Mouse (Mus musculus): ENCODE data around the gene Ccdc107. TPM values are rescaled to one million over a fixed set of nuclear protein-coding genes. Genes with fewer than 3 reads are reported as not detected.

The Ccdc107 gene
- polyA plus RNA-seq, 2 experiments, result 78.8 to 118 TPM

- Histone ChIP-seq H3K36me3 (ENCODE audit: control insufficient read depth, insufficient read depth, low read length) (0 out of 2 replicates have a peak, but pooled peaks cover 2% of the 10 kb centered on the region), H3K9ac (ENCODE audit: low read depth, low read length, severe bottlenecking) (peak overlapping the region; percentile 40), H3K9me3 (ENCODE audit: control insufficient read depth, low read length) (no peaks in the 10 kb centered on the region), H3K4me1 (ENCODE audit: control insufficient read depth, insufficient read depth, low read length) (peaks cover 17% of the 10 kb centered on the region), H3K27ac (replicated peaks; ENCODE audit: low read depth, low read length) (no peak overlapping the region), H3K4me3 (replicated peaks; ENCODE audit: low read length) (peak overlapping the region; percentile 25), H3K27me3 (ENCODE audit: control insufficient read depth, insufficient read depth, low read length) (peaks cover 30% of the 10 kb centered on the region), H3K4me2 (replicated peaks; ENCODE audit: low read depth, low read length, severe bottlenecking) (peak overlapping the region; percentile 44)
- no peak for ATAC-seq (ENCODE audit: low FRiP score, low read depth)
- no peak for DNase-seq (ENCODE audit: low spot score)
- WGBS, result 1% methylated on average over 16 of the region's 18 CpGs
- TF ChIP-seq POLR2A (IDR thresholded peaks at IDR 0.05; ENCODE audit: borderline replicate concordance, extremely low read depth, insufficient read depth, insufficient read length), result no peak
These were observed 39.3 kb upstream of the Ccdc107 start for GRCm38 (mm10) chr4:43453413-43453812.

GRCm38 (mm10) chr4:43454041-43454836 is 38.5 kb upstream of the Ccdc107 start, which contains the start of gene Cd72:
Gene Cd72, minus strand, starts transcription at chr4:43454628.
- 27% methylated on average over 20 of the region's 20 CpGs for WGBS

GRCm38 (mm10) chr4:43456470-43456869 is 36.2 kb upstream of the Ccdc107 start:
- Histone ChIP-seq H3K4me1 (ENCODE audit: control insufficient read depth, insufficient read depth, low read length) (peaks cover 17% of the 10 kb centered on the region), H3K27ac (replicated peaks; ENCODE audit: low read depth, low read length) (no peak overlapping the region), H3K4me2 (replicated peaks; ENCODE audit: low read depth, low read length, severe bottlenecking) (no peak overlapping the region), H3K4me3 (replicated peaks; ENCODE audit: low read length) (no peak overlapping the region), H3K36me3 (ENCODE audit: control insufficient read depth, insufficient read depth, low read length) (no peaks in the 10 kb centered on the region), H3K27me3 (ENCODE audit: control insufficient read depth, insufficient read depth, low read length) (peaks cover 30% of the 10 kb centered on the region), H3K9me3 (ENCODE audit: control insufficient read depth, low read length) (no peaks in the 10 kb centered on the region), H3K9ac (ENCODE audit: low read depth, low read length, severe bottlenecking) (no peak overlapping the region)
- 34% methylated on average over 4 of the region's 4 CpGs for WGBS
- TF ChIP-seq POLR2A (IDR thresholded peaks at IDR 0.05; ENCODE audit: borderline replicate concordance, extremely low read depth, insufficient read depth, insufficient read length), result no peak
- no peak for ATAC-seq (ENCODE audit: low FRiP score, low read depth)
- no peak for DNase-seq (ENCODE audit: low spot score)

More at GRCm38 (mm10) chr4:43454041-43454836, 38.5 kb upstream of the Ccdc107 start, which contains the start of gene Cd72:
- ATAC-seq (ENCODE audit: low FRiP score, low read depth) (no peak), DNase-seq (ENCODE audit: low spot score) (no peak)
- Histone ChIP-seq H3K4me2 (replicated peaks; ENCODE audit: low read depth, low read length, severe bottlenecking) (peak within 1 kb of the TSS; percentile 44), H3K4me1 (ENCODE audit: control insufficient read depth, insufficient read depth, low read length) (peaks cover 17% of the 10 kb centered on the region), H3K4me3 (replicated peaks; ENCODE audit: low read length) (peak within 1 kb of the TSS; percentile 25), H3K36me3 (ENCODE audit: control insufficient read depth, insufficient read depth, low read length) (no peaks in the 10 kb centered on the region), H3K9me3 (ENCODE audit: control insufficient read depth, low read length) (no peaks in the 10 kb centered on the region), H3K27me3 (ENCODE audit: control insufficient read depth, insufficient read depth, low read length) (peaks cover 30% of the 10 kb centered on the region), H3K27ac (replicated peaks; ENCODE audit: low read depth, low read length) (no peak within 1 kb of the TSS), H3K9ac (ENCODE audit: low read depth, low read length, severe bottlenecking) (peak within 1 kb of the TSS; percentile 40)
- no peak for TF ChIP-seq POLR2A (IDR thresholded peaks at IDR 0.05; ENCODE audit: borderline replicate concordance, extremely low read depth, insufficient read depth, insufficient read length)

GRCm38 (mm10) chr4:43457124-43457523 is 35.6 kb upstream of the Ccdc107 start:
- no peak for ATAC-seq (ENCODE audit: low FRiP score, low read depth)
- Histone ChIP-seq H3K27ac (replicated peaks; ENCODE audit: low read depth, low read length) (no peak overlapping the region), H3K4me1 (ENCODE audit: control insufficient read depth, insufficient read depth, low read length) (peaks cover 17% of the 10 kb centered on the region), H3K36me3 (ENCODE audit: control insufficient read depth, insufficient read depth, low read length) (no peaks in the 10 kb centered on the region), H3K9me3 (ENCODE audit: control insufficient read depth, low read length) (no peaks in the 10 kb centered on the region), H3K9ac (ENCODE audit: low read depth, low read length, severe bottlenecking) (no peak overlapping the region), H3K4me3 (replicated peaks; ENCODE audit: low read length) (no peak overlapping the region), H3K27me3 (ENCODE audit: control insufficient read depth, insufficient read depth, low read length) (peaks cover 29% of the 10 kb centered on the region), H3K4me2 (replicated peaks; ENCODE audit: low read depth, low read length, severe bottlenecking) (no peak overlapping the region)
- DNase-seq (ENCODE audit: low spot score), result no peak
- TF ChIP-seq POLR2A (IDR thresholded peaks at IDR 0.05; ENCODE audit: borderline replicate concordance, extremely low read depth, insufficient read depth, insufficient read length), result no peak
- WGBS, result 18% methylated on average over 8 of the region's 8 CpGs

- ATAC-seq (ENCODE audit: low FRiP score, low read depth) (no peak), DNase-seq (ENCODE audit: low spot score) (no peak)
- Histone ChIP-seq H3K27me3 (ENCODE audit: control insufficient read depth, insufficient read depth, low read length) (no peaks in the 10 kb centered on the region), H3K4me1 (ENCODE audit: control insufficient read depth, insufficient read depth, low read length) (no peaks in the 10 kb centered on the region), H3K9me3 (ENCODE audit: control insufficient read depth, low read length) (no peaks in the 10 kb centered on the region), H3K27ac (replicated peaks; ENCODE audit: low read depth, low read length) (no peak overlapping the region), H3K9ac (ENCODE audit: low read depth, low read length, severe bottlenecking) (no peak overlapping the region), H3K36me3 (ENCODE audit: control insufficient read depth, insufficient read depth, low read length) (no peaks in the 10 kb centered on the region), H3K4me2 (replicated peaks; ENCODE audit: low read depth, low read length, severe bottlenecking) (no peak overlapping the region), H3K4me3 (replicated peaks; ENCODE audit: low read length) (no peak overlapping the region)
- 92% methylated on average over 5 of the region's 5 CpGs for WGBS
- no peak for TF ChIP-seq POLR2A (IDR thresholded peaks at IDR 0.05; ENCODE audit: borderline replicate concordance, extremely low read depth, insufficient read depth, insufficient read length)
These were observed 29.6 kb upstream of the Ccdc107 start for GRCm38 (mm10) chr4:43463102-43463501.
